Mouse (Mus musculus) granulocyte monocyte progenitor cell, adult 5-6 weeks (primary cell): ENCODE measurements around the gene Klhl8. TPM values are rescaled to one million over a fixed set of nuclear protein-coding genes. Genes with fewer than 3 reads are reported as not detected.

ENCODE experiments used
- ATAC-seq: replicated peaks from 2 replicates; pipeline ENCODE4 v1.8.0; 2016; ENCODE audit warnings: mild to moderate bottlenecking, moderate TSS enrichment, inconsistent platforms; ENCODE audit not compliant: poor library complexity, severe bottlenecking
- total RNA-seq, 2 experiments: library from RNA; stranded (forward) in 1 of 2; stranded (reverse) in 1 of 2; fragments of 200-712, 200-1000 nt in 1 of 2; fragments of >200 nt in 1 of 2; fragmentation: Nextera tagmentation in 1 of 2; gene quantifications; 2 replicates each; pipeline ENCODE4 v1.2.3; 2014 to 2017

Klhl8 gene
- total RNA-seq, 2 experiments from 2014 or later = 1.9 to 4.1 TPM

DNA sequence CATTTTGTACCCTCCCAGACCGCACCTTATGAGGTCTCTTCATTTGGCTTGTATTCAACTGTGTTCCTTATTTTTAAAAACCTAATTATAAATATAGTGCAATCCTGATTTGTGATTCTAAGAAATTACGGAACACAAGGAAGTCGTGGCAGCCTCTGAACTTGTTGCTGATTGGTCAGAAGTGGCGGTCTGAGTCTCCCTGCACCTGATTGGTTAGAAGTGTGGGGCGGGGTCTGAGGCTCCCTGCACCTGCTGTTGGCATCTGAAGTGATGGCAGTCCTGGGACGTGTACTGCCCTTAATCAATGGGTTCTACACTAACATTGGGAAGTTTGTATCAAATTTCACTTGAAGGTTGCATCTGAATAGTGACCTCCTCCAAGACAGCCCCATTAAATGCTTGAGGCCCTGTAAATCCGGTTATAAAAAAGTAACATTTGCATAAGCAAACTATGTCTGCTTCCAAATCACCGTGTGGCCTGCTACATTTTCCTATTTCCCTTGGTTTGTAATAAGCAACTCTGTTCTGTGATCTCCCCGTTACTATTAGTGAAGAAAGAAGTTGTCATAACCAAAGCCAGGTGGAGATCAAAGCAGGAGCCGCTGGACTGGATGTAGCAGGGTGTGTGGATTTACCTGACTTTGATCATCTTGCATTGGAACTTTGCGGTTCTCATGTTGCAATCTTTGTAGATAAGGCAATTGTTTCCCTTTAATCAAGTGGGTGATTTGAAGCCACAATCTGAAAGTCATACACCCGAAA lies 5.7 kb upstream of the Klhl8 start:
- no peak for ATAC-seq

DNA sequence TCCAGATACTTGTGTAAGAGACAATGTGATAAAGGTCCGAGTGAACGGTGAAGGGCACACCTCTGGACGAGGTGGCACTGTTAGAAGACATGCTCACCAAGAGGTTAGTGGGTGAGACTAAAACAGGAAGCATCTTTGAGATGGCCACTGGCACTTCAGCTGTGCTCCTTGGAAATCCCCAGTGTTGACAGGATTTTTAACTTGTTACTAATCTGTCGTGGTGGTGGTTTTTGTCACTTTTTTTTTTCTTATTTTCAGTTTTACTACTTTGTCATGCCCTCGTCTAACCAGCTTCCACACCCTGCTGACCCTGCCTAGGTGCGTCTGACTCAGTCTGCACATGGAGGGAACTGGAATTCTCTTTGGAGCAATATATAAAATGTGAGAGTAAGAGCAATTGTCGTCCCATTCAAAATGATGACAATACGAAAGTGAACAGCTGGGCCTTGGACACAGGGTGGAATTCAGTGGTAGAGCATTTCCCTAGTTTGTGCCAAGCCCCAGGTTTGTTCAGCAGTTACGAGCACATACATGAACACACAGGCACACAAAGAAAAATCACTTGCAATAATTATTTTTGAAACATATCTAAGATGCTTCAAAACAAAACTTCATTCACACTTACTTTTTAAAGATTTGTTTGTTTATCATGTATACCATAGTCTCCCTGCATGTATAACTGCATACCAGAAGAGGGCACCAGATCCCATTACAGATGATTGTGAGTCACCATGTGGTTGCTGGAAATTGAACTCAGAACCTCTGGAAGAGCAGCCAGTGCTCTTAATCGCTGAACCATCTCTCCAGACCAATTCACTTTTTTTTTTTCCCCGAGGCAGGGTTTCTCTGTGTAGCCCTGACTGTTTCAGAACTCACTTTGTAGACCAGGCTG lies 3.5 kb upstream of the Klhl8 start:
- no peak for ATAC-seq

DNA sequence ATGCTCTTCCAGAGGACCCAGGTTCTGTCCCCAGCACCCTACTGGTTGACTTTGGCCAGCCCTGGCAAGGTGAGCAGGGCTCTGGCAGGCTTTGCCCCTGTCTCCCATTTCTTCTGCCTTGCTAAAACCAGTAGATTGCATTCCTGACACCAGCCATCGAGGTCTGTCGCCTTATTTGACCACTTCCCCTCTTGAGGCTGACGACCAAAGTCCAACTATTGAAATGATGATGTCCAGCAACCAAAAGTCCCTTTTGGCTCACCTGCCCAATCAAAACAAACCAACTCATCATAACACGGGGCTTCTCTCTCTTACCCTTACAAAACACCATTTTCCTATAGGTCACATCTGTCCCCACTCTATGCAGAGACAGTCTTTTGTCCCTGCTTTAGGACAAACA lies 2.1 kb upstream of the Klhl8 start:
- ATAC-seq = no peak

DNA sequence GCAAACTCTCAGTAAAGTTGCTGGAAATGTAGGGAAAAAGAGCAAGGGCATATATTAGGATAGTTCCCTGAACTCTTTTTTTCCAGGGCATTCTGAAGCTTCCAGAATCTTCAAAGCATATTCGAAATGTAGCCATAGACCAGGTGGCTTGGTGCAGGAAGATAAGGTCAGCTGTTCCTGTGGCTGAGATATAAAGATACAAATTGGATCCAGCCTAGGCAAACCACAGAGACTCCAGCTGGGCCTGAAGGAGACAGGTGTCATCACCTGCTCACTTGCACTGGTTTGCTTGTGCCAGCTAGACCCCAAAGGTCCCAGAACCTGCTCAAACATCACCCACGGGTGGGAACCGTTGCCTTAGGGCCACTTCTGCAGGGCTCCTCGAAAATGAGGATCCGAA lies 496 bp upstream of the Klhl8 start:
- no peak for ATAC-seq

DNA sequence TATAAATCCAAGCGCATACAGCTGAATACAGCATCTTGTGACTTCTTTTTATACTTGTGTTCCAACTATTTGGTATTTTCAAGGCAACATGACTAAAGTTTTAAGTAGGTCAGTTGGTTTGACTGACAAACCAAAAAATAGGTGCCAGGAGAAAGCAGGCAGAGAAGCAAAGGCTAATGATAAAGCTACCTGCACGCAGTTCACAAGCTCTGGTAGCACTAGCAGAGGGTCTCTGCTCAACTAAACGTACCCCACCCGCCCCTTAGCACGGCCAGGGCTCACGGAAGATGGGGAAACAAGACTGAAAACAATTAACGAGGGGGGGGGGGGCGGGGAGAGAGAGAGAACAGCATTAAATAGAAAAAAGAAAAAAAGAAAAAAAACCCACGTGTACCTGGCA lies 903 bp downstream of the Klhl8 start:
- no peak for ATAC-seq

DNA sequence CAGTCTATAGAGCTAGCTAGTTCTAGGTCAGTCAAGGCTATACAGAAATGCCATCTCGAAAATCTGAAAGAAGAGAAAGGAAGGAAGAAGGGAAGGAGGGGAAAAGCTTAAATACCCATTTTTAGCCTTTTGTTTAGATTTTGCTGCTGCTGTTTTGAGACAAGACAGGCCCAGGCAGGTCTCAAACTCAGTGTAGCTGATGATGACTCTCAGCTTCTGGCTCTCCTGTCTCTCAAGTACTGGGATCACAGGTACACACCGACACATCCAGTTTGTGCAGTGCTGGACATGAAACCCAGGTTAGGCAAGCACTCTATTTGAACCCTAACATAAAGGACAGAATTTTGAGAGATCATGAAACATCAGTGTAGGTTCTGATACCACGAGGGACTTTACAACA lies 1.6 kb downstream of the Klhl8 start:
- no peak for ATAC-seq

DNA sequence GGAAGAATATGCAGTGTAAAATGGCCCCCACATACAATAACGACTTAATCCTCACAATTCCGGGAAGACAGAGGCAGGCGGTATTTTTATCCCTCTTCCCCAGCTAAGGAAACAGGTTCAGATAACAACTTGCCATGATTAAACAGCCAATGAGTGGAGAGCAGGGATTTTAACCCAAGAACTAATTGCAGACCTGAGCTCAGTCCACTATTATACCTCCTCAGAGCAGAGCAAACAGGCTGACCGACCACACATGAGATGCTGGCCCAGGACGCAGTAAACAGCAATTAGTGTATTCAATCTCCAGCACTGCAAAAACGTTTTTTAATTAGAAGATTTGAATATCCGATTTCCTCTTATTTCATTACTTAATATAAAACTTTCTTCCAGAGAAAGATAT lies 2.2 kb downstream of the Klhl8 start:
- no peak for ATAC-seq

DNA sequence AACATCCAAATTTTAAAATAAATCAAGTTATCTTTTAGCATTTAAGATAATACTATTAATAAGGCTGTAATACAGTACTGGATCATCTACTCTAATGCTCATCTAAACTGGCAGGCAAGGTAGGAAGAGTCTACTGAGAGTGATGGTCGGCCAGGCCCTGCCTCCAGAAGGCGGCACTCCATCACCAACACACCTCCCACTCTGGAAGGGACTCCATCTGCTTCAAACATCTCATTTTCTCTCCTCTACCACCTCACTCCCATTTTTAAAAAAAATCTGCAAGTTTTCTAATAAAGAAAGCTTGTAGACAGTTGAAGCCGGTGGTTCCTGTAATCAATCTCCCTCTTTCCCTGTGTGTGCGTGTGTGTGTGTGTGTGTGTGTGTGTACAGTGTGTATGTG lies 3.2 kb downstream of the Klhl8 start:
- no peak for ATAC-seq

DNA sequence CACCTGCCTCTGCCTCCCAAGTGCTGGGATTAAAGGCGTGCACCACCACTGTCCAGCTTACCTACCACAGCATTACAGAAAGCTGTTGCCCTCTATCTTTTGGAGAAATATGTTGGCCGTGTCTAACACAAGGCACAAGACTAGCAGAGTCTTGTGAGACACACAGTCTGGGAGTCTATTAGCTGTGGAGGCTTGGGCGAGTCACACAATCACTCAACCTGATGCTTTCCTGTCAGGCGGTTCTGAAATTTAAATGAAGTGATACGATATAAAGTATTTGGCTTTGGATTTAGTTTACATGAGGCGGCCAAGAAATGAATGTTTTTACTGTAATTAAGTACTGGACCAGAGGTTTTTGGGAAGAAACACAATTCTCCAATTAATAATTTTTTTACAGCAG lies 4.9 kb downstream of the Klhl8 start:
- ATAC-seq = no peak

DNA sequence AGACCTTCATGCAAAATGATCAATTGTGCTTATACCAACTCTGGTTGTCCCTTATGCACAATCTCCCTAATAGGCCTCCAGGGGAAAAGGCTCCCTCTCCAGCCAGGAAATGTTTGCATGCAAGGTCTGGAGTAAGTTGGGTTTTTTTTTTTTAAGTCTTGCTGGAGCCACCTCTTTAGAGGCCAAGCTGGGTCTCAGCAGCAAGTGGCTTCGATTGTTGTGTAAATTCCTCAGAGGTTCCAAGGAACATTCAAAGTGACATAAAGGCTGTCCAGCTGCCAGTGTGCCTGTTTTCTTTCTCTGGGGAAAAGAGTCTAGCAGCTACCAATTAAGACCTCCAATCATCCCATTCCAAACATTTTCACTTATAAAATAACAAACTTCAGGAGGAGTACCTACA lies 12.7 kb downstream of the Klhl8 start:
- ATAC-seq = no peak

DNA sequence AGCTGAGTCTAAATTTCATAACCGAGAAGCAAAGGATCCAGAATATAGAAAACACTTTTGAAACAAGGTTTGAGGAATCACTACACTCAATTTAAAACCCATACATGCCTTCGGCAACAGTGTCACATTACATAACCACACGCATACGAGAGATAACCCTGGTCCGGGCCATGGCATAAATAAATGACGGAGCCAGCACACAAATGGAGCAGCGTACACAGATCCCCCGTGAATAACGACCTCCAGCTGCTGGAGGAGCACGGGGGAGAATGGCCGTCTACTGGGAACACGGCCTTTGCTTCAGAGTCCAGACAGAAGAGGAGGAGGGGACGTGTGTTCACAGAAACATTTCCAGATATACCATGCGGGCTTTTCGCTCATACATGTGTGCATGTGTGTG lies 21.3 kb downstream of the Klhl8 start:
- no peak for ATAC-seq

DNA sequence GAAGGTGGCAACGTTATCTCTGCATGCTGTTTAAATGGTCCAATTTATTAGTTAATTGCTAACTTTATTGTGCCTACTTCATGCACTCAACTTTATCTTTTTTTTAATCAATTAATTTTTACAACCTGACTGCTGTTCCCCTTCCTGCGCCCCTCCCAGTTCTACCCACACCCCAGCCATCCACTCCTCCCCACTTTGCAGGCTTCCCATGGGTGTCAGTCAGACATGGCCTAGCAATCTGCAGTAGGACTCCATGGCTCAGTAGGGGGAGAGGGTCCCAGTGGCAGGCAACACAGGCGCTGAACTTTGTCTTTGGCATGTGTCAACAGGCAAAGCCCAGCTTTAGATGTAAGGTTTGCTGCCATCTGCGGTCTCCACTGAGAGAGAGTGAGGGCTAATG lies 47.3 kb downstream of the Klhl8 start:
- ATAC-seq = no peak

DNA sequence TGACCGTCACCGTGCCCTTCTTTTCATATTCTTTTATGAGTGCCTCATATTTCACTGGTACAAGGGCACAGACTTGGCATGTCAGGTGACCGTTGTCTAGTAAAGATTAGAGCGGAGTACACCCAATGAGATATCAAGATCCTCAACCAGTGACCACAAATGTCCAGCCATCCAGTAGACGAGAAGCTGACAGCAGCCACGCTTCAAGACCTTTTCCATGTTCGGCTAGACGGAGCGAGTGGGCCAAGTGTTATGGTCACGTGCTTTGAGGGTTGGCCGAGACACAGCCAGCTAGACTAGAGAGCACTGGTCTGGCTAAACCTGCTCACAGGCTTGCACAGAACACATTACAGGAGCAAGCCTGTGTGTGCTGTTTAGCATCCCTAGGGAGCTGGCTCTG lies 50.4 kb downstream of the Klhl8 start:
- ATAC-seq = no peak

DNA sequence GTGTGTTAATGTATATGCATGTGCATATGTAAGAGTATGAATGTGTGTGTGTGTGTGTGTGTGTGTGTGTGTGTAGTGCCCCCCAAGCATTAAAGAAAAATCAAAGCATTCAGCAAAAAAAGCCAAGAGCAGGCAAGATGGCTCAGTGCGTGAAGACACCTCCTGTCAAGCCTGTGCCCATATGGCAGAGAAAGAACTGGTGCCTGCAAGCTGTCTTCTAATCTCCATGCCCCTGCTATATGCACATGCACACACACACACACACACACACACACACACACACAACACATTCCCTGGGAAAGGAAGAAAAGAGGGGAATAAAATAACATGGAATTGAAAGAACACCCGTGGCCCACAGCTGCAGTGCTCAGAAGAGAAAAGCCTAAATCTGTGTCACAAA lies 53.9 kb downstream of the Klhl8 start:
- no peak for ATAC-seq

DNA sequence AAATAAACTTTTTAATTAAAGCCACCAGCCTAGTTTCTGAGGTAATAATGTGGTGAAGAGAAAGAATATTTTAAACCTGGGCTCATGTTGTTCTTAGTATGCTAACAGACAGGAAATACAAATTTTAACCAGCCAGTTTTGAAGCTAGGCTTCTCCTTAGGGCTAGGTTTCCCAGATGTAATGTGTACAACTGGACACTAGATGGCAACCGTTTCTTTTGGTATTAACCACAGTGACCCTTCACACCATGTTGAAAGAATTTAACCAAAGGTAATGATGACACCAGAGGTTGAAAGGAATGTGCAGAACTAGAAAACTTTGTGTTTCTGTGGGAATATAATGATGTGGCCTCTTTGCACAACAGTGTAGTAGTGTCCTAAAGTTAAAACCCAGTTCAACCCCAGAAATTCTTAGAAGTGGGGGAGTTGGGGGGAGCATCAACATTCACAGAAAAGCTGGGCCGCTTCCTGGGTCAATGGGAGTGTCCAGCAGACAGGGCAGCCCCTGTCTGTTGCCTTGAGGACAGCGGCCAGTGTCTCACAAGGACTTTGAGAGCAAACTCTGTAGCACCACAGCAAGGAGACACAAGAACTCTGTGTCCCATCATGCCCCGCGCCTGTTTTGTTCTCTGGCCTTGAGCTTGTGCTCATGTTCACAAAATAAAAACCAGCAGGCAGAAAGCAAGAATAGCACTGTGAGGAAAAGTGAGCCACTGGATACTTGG lies 54.6 kb downstream of the Klhl8 start:
- ATAC-seq = peak; percentile 77

DNA sequence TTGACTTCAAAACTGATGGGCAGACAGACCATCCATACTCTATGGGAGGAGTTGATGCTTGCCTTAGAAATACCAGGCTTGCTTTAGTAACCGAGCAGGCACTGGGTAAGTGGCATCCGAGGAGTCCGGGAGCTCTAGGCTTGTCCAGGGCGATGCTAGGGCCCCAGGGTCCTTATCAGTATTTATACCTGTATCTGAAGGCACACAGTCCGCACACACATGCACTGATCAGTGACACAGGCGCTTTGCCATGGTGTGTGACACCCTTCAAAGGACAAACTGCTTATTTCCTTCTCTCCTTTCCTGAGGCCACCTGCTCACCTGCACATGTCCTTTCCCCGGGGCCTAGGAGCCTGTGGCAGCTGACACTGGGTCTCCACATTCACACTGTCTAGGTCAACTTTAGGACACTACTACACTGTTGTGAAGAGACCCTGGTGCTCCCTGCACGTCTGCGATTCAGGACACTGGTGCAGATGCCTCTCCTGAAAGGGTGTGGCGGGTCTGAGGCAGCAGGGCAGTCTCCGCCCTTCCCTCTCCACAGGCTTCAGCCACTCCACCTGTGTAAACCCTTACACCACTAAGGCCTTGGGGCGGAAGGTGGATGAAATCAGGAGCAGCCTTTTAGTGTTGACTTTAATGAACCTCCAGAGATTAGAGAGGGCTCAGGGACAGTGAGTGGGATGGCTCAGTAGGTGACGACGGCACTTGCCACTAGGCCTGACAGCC lies 55.4 kb downstream of the Klhl8 start:
- ATAC-seq = no peak

DNA sequence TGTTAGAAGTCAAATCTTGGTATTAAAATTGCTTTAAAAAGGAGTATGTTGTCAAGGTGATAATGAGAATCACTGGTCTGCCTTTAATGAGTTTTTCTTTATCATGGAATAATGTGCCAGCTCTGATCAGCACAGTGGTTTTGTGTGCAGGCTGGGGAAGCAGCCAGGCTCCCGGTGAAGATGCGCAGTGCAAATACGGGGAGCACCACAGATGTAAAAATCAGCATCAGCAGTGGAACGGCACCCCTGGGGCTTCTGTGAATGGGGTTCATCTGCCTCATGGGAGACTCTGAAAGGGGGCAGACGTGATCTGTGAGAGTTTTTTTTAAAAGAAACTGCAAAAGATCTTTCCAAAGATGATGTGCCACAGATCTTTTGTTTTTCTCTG lies 56.3 kb downstream of the Klhl8 start:
- ATAC-seq = no peak

DNA sequence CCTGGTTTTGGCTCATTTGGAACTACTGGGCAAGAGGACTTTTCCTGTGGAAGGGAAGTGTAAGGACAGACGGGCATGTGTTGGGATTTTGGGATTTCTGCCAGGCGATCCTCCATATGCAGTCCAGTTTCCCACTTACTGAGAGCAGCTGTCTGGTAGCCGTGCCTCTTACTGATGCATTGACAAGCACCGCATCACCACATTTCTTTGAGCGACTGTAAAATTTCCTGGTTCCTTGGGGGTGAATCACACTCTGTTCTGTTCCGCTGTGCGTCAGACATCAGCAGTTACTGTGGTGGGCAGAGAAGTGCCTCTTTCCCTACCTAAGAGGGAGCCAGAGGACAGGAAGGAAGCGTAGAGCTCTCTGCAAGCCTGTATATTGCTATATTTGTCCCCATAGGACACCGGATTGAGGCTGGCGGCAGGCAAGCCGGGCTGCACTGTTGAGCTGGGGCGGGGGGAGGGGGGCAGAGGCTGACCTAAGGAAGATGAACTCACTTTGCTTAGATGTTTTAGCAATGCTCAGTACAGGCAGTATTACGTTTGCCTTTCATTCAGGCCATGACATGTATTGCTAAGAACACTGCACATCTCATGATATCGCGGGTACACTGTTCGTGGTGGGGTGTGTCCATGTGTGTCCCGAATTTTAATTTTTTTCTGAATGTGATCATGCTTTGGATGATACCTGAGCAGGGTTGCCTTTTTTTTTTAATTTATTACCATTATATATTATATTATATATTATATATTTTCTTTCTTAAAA lies 56.8 kb downstream of the Klhl8 start:
- peak; percentile 18; the same call in 1 of the 2 replicates for ATAC-seq

DNA sequence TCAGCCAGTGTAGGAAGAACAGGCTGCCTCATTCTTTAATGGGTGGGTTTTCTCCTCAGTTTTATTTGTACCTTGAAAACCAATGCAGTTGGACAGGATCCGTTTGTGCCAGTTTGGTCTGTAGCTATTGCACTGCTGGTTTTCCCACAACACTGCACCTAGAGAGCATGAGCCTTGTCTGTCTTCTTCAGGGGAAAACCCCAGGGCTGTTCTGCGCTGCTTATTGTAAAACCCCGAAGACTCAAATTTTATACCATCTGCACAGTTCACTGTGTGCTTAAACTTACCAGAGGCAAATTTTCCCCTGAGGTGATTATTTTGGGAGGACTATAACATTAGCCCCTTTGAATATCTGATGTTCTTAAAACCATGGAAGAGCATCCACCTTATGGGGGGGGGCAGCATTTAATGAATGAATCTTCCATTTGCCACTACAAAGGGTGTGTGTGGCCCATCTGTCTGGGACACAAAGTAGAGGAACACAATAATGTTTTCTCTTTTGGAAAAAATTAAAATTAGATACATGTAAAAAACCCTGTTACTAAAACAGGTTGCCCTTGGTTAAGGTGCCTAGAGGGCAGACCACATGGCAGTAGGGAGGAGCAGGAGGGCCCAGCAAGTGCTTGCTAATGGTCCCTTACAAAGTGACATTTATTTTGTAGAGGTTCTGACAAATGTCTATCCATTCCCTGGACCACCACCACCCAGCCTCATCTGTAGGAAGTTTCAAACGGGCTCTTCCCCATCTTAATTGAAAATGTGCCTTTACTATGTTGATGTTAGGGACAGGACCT lies 58.1 kb downstream of the Klhl8 start:
- no peak for ATAC-seq
